Mouse (Mus musculus) mouse embryonic stem cell (cell line): ENCODE results near the gene Gm49358.

Experiments used
- in situ Hi-C, 2 experiments: fragments of 300-500 bp; cut with MboI; formaldehyde crosslinking; loops; 1 replicate in 1 of 2; 3 replicates in 1 of 2; pipeline ENCODE4 v1.14.3; 2019 to 2020; ENCODE audit warnings: low sequenced_read_pairs in 2 of 2, low pct_unique_long_range_greater_than_20kb in 1 of 2, mixed read lengths in 1 of 2; ENCODE audit not compliant: unreplicated experiment in 1 of 2

The Gm49358 gene

DNA sequence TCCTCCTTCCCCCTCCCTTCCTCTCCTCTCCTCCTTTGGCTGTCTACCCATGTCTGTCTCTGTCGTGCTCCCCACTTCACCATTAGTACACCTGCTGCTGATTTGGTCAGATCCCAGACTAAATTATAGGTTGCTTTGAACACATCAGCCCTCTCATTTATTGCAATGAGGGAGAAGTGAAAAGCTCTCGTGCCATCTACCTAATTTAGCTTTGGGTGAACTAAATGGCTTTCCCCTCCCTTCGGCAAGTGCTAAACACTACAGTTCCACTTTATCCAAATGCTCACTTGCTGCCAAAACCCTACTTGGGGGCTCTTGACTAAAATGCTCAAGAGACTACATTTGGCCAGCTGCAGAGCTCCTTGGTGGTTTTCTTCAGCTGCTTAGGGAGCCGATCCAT is 73.0 kb downstream of the Gm49358 start:
- in situ Hi-C loops = no loop called here

DNA sequence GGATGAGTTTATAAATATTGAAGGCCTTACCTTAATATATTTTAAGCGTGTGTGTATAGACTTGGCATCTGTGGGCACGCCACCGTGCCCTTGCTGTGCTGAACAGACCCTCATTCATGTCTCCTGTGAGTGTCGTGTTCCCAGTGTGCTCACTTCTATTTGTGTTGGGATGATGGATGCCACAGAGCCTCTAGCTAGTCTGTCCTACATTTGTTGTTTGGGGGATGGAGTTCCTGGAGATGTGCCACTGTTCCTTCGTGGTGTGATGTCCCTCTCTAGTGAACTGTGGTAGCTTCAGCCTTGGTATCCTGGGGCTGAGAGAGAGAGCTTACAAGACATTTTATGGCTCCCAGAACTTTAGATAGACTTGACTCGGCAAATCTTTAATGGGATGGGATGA is 75.1 kb downstream of the Gm49358 start:
- in situ Hi-C loops = no loop called here

GRCm38 (mm10) chr10:86842659-86843058 is 78.9 kb downstream of the Gm49358 start:
- in situ Hi-C loops = no loop called here

DNA sequence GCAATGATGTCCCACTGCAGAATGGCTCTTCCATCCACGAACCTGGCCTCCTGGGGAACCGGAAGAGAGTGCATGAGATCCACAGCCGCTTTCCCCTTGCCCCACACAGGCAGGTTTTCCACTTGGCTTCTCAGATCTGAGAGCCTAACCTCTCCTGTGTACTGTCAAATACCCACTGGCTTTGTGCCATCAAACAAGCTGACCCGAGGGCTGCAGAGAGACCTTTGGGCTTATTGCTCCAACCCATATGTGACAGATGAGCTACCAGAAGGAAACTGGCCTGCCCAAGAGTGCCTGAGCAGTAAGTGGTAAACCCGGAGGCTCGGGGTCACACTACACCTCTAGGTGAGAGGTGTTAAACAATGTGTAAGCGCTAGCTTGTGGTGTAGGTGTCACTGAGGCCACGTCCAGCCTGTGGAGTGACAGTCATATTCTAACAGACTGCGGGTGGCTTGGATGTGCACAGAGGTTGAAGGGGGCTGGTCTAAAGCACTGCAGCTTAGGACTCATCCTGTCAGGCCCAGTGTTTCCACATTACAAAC is 83.2 kb downstream of the Gm49358 start:
- in situ Hi-C loops = no loop called here

DNA sequence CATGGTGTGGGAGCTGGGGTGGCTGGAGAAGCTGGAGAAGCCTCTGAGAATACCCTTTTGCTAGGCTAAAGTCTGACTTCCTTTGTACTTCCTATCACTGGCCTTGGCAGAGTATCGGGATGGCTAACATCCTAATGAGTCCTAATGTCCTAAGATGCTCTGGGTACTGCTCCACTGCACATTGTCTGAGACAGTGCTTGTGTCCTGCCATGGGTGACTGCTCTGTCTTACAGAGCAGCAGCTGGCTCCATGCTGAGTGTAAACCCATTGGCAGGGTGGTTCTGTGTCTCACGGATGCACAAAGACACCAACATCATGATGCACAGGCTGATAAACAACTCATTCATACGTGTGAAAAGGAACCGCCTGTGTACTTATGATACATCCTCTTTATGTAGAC is 85.3 kb downstream of the Gm49358 start:
- in situ Hi-C loops = no loop called here

DNA sequence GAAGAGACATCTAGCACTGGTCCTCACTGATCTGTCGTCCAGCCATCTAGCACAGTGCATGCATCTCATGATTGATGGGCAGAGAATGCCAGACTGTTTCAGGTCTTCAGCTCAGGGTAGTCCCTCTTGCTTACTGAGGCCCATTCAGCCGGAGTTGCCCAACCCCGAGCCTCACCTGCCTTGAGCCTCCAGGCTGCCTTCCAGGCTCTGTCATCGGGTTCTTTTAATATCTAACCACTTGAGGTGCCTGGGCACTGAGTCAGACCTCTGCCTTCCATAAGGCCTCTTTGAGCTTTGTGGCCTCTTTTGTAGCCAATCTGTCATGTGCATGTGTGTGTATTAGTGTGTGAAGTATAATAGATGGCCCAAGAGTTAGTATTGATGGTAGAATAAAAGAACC is 85.7 kb downstream of the Gm49358 start:
- in situ Hi-C loops = no loop called here

DNA sequence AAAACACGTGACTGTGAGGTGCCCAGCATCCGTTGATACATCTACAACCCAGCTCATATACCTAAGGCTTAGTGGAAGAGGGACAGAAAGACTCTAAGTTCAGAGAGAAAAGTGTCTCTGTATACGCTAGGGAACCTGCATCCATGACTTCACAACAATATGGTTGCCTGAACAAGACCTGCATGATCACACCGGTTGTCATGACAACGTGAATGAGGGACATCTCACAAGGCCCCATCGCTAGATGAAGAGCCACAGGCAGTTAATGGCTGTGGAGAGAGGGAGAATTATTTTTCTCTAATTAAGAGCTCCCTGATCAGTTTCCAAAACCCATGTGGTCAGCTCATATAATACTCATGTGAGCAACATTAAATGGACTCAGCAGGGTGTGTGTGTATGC is 88.4 kb downstream of the Gm49358 start:
- in situ Hi-C loops = no loop called here

DNA sequence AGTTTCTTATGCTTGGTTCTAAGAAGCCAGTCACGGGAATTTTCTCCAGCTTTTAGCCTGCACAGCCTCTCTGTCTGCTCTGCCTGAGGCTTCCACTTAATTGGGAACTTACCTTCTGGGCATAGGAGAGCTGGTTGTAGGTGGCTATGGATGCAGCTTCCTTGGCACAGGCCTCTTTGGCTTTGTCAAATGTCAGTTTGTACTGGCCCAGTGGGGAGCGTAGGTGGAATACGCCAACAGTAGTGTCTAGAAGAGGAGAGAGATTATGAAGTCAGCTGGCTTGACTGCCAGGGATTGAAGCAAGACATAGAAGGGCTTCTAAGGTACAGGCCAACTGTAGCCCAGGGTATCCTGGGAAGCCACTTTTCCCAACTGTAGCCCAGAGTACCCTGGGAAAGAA is 89.7 kb downstream of the Gm49358 start:
- in situ Hi-C loops = no loop called here

GRCm38 (mm10) chr10:86860396-86860795 is 96.6 kb downstream of the Gm49358 start:
- in situ Hi-C loops = no loop called here

DNA sequence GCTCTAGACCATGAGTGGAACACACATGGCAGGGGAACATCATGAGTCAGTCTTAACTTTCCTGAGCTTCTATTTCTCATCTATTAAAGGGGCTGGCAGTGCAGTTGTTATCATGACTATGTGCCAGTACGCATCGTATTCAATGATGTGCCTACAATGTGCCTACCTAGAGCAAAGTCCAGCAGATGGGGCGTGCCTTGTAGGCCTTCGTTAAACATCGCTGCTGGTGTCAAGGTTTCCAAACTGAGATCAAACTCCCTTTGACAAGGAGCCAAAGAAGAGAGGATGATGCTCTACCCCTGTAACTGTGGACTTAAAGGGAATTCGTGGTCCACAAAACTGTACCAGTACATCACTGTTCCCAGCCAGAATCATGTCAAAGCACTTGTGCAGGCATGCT is 98.7 kb downstream of the Gm49358 start:
- in situ Hi-C loops = no loop called here

DNA sequence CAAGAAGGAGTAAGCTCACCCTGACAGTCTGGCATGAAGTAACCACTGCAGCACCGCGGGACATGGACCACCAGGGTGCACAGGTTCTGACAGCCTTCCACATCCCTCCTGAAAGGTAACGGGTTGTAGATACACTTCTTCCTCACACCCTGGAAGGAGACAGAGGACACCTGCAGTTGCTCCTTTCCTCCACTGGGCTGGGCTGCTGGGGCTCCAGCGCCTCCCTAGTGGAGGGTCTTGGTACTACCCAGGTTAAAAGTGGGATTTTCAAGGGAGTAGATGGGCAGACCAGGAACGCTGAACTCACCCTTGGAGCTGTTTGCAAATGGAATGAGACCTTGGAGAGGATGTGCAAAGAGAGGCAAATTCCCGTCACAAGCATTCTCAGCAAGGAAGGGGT is 99.7 kb downstream of the Gm49358 start:
- in situ Hi-C loops = no loop called here

DNA sequence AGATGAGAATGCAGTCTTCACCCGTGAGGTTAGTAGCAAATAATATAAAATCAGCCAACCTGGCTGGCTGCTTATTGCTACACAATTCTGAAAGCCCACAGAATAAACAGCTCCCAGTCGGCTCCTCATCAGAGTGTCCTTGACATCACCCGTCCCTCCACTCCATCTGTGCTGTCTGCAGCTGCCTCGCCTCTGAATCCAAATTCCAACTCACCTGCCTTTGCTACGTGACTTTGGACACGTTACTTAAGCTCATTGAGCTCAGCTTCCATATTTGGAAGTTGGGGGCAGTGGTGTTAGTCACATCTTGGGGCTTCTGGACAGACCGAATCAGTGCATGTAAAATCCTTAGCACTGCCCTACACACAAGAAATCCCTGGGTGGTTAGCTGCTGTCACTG is 108.3 kb downstream of the Gm49358 start:
- in situ Hi-C loops = no loop called here

DNA sequence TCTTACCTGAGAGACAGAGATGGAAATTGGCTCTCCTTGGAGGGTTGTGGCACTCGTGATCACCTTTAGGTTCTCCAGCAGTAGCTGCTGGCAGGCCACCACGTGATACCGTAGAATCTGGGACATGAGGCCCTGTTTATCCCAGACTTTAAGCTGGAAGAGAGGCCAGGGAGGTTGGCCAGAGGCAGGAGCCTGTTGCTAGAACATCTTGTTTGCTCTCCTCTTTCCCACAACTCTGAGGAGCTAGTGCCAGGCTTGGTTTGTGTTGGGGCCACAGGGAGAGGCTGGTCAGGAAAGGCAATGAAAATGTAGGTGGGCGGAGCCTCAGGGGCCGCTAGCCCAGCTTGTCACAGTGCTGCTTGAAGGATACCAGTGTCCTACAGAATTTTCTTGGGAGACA is 108.8 kb downstream of the Gm49358 start:
- in situ Hi-C loops = no loop called here

- in situ Hi-C loops = no loop called here
Measured at GRCm38 (mm10) chr10:86878721-86879120, 114.9 kb downstream of the Gm49358 start.

DNA sequence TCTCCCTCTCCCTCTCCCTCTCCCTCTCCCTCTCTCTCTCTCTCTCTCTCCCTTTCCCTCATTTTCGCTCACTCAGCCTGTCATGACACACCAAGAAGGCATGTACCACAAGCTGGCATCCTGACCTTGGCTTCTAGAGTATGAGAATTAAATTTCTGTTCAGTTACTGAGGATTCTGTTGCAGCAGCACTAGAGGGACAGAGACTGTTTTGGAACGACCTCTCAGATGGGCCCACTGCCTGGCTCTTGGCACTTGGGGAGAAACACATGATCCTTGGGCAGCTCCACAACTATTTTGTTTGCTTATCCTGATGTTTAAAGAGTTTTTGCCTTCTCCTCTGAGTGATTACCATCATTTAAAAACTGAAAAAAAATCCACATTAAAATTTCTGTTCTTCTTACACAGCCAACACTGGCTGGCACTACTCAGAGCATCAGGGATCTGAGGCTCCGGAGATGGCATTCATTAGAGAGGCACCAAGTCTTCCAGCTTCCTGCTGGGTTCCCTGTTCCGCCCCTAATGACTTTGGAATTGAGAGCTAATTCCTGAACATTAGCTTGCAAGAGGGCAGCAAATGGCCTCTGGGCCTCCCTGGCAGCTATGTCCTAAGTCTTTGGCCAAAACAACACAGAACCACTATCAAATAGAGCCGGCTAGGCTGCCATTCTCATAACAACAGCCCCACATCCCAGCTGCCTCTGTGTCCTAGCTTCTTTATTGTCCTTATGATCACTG is 116.5 kb downstream of the Gm49358 start:
- in situ Hi-C loops = no loop called here

- in situ Hi-C loops = no loop called here
Measured at GRCm38 (mm10) chr10:86881448-86881847, 117.7 kb downstream of the Gm49358 start.
